Mouse (Mus musculus): ENCODE results near the gene Ncapd3.

Ncapd3 gene

DNA sequence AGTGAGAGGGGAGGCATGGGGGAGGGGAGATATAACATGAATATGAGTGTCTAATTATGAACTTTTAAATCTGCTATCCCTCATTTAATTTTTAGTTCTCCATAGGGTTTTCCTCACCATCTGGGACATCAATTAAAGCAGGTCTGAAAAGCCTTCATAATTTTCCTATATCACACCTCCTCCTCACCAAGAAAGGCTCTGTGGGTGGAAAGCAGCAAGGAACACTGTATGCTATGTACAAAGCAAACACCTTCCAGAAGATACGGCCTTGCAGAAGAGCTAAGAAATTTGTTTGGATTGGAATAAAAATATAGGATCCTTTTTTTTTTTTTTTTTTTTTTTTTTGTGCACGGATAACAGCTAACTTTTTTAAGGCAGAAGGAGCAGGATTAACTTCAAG lies 94.0 kb downstream of the Ncapd3 start:
- peak; percentile 53 for DNase-seq (ENCODE audit: low spot score)

DNA sequence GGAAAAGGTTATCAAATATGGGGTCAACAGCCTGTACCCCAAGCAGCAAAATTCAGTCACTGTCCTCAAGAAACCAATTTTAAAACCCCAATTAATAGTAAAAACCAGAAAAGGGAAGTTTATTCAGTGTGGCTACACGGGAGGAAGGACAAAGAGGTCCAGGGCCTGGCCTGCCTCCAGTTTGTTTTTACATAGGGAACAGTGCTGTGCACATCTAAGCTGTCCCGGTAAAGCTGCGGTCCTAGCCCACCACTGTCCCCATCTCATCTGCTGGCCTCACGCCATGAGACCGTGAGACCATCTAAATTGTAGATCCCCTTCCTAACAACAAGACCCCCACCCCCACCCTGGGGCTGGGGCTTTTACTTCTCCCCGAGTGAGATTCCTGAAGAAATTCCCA lies 95.5 kb downstream of the Ncapd3 start:
- no peak for DNase-seq (ENCODE audit: low spot score)

DNA sequence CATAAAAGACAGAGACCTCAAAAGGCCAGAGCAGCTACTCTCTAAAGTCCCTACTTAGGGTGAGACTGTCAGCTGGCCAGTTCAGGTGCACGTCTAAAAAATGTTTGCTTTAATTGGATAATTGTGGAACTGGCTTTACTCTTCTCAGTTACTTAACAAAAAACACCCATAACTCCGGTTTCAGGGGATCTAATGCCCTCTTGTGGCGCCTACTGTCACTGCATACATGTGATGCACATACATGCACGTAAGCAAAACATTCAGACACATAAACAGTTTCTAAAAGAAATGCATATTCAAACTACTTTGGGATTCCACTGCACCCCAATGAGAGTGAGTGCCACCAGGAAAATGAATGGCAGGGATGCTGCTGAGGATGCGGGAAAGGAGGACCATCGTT lies 96.6 kb downstream of the Ncapd3 start:
- no peak for DNase-seq (ENCODE audit: low spot score)

DNA sequence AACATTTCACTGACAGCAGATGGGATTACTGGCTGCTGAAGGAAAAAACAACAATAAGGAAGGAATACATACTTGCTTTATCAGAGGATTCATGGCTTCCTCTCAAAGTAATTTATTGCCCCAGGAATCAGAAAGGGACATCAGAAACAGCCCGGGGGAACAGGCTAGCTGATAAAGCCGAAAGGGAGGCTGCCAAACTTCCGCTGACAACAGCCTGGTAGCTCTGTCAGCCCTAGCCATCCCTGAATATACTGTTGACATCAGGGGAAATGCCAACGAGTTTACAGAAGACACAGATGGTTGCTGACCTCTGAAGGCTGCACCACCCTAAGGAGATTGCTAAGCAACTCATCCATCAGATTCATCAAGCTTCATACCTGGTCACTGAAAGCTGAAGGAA lies 98.7 kb downstream of the Ncapd3 start:
- no peak for DNase-seq (ENCODE audit: low spot score)

DNA sequence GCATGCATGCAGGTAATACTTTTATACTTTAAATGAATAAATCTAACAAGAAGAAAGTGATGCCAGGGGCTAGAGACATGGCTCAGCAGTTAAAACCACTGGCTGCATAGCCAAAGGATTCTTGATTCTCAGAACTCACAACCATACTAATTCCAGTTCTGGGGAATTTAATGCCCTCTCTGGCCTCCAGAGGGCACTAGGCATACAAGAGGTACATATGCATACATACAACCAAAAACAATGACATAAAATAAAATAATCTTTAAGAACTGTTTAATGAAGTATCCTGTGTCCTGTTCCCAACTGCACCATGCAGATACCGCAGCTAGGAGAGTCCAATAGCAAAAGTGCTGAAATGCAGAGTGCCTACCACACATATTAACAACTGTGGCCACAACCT lies 104.4 kb downstream of the Ncapd3 start:
- peak; percentile 64 for DNase-seq (ENCODE audit: low spot score)

DNA sequence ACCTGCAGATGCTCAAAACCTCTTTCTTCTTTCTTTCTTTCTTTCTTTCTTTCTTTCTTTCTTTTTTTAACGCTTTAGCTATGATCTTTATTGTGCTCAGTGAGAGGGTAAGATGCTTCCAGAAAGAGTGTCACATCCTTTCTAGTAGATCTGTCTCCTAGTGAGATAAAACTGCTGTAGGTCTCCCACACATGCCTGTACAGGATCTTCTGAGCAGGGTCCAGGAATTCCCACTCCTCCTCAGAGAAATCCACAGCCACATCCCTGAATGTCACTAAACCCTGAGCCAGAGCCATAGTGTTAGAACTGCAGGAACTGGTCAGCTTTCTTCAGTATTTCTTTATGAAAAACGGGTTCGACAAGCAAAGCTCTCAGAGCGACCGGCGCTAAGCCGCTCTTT lies 105.4 kb downstream of the Ncapd3 start:
- no peak for DNase-seq (ENCODE audit: low spot score)

DNA sequence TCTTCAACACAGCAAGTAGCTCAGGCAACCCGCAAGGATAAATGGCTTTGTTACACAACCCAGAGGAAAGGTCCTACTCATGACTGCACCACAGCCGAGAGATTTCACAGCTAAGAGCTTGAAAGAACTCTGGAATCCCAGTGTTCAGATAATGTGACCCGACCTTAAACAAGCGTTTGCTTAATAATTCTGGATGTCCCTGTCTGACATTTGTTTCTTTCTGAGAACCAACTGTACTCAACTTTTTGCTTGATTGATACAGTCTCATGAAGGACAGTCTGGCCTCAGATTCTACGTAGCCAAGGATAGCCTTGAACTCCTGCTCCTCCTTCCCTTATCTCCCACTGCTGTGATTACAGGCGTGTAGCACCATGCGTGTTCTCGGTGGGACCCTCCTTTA lies 106.7 kb downstream of the Ncapd3 start:
- no peak for DNase-seq (ENCODE audit: low spot score)

DNA sequence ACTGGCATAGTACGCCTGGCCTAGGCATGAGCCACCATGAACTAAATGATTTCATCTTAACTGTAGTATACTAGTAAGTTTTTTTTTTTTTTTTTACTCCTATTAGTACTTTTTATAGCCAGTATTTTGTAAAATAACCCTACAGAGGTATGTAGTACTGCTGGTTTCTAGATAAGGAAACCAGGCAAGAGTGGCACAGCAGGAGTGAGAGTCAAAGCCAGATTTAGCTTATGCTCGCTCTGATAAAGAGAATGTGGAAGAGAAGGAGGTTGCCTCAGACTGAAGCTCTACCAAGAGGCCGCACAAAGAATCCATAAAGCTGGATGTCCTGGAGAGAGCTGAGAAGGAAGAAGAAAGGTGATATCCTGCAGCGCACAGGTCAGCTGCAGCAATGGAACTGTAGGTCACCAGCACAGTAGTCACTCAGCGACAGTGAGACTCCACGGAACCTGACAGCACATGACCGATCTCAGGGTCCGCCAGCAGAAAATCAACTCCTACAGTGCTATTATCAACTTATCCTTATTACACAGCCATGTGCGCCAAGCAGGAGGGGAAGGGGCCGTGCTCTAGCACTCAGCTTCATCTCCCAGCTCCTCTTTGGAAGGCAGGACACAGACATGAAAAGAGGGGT lies 110.6 kb downstream of the Ncapd3 start:
- DNase-seq (ENCODE audit: low spot score), result no peak

DNA sequence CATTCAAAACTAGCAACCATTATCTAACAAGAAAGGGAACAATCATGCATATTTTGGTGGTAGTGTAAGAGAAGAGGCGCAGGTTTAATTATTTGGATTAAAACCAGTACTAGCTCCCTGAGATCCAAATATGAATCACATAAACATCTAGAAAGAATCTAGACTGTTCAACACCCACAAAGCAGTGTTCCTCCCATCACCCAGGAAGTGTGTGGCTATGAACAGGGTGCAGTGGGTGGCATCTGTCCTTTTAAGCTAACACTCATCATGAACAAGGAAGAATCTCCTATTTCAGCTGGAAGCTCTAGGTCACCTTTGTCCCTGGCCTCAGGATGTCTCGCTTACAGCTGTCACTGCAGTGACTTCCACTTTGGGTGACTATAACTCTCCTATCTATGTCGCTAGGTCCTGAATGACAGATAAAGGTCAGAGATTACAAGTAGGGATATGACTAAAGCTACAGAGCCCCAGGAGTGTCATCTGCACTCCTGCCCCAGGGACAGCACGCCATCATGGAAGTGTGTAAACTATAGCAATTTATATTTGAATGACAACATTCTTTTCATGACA lies 114.4 kb downstream of the Ncapd3 start:
- DNase-seq (ENCODE audit: low spot score), result no peak
